Mouse (Mus musculus) ovary, postnatal 36 days (tissue): ENCODE measurements at regions not wholly inside any gene's neighbourhood (a gene's known extent, or its start where the extent isn't known, plus 50 kb on each side); places are given as distances from the start of the nearest gene placed in this dataset.

Experiments used
- DNase-seq: peaks from one replicate; pipeline ENCODE4 v3.0.0; 2022; ENCODE audit warnings: low spot score, mixed read lengths

DNA sequence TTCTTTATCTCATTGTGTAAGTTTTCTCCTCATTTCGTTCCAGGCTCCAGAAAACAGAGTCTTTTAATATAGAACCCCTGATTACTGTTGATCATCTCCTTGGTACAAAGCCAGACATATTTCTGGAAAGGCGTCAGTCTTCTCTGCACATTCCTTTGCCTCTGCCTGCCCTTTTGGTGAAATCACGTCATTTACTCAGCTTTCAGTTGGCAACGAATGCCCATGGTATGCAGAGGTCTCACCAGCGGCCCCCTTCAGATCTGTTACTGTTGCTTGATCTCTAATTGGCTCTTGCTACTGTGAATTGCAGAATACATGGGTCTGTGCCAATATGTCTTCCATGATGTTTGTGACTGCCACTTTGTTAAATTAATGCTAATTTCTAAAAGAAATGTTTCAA is 412.0 kb upstream of the Pitx2 start:
- no peak for DNase-seq

DNA sequence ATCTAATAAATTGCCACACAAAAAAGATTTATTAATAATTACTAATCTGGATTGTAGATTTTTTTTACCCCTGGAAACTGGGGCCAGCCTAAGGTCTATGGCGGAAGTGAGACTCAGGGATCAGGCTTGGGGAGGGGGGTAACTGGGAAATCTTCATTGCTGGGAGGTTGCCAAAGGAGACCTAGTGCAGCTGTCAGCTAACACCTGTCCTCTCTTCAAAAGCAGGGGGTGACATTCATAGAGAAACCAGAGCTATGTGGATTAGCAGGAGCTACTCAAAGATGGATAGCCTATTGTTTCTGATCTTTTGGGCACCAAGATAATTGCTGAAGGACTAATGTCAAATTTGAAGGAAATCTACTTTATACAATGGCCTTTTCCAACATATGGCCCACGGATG is 403.7 kb upstream of the Pitx2 start:
- DNase-seq = no peak

DNA sequence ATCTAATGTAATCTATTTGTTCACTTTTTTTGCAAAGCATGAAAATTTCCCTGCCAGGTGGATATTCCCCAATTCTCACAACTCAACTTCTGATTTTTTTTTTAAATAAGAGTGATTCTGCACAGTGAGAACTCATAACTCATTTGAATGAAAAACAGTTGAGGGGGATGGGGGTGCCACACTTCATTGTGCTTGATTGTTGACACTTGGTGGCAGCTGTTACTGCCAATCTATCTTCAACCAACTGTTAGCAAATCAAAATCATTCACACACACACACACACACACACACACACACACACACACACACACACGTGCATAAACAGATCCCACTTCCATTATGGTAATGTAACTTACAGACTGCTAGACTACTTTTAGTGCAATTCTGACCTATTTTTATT is 401.8 kb upstream of the Pitx2 start:
- no peak for DNase-seq

DNA sequence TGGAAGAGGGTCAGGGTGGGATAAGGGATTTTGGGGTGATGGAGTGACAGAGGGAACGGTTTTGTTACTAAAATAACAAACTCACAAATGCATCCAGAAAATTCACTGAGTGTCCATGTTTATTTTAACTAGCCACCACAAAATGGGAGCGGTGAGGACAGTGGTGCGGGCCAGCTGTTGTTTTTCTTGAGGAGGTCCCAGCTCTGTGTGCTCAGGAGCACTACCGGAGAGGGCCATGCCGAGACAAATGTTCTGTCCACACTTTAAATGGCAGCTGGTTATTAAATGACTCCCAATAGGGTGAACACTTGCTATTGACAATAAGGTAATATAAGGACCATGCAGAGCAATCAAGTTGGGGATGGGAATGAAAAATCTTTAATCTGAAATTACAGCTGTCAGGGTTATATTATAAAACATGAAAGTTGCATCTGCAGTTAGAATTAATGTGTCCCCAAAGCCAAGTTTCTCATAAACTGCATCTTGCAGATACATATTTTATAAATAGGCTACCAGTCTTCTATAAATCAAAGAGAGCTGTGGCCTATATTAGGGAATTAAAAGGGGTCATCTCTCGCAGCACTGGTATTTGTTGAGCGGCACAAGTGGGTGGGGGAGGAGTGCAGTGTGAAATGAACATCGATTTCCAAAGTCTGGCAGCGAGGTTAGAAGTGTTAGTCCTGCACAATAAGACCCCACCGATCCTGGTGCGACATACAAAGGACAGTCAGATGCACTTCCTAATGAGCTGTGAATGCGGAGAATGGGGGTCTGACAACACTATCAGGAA is 370.1 kb upstream of the Pitx2 start:
- DNase-seq = no peak

- no peak for DNase-seq
Observed at GRCm38 (mm10) chr3:128850327-128850977, 349.2 kb upstream of the Pitx2 start.

DNA sequence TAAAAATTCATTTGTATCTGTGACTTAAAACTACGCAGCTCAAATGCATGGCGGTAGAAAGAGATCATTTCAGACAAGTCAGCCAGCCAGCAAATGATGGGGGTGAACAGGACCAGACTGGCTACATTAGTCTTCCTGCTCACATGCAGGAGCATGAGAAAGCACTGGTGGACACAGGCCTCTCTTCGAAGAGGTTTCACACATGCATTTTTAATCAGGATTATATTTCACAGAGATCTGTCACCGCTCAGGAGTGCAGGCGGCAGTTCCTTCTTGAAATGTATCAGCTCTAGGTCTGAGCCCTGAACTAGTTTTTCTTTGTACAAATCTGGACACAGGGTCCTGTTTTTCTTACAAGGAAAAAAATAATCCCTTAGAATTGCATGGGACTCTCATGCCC is 343.2 kb upstream of the Pitx2 start:
- no peak for DNase-seq

DNA sequence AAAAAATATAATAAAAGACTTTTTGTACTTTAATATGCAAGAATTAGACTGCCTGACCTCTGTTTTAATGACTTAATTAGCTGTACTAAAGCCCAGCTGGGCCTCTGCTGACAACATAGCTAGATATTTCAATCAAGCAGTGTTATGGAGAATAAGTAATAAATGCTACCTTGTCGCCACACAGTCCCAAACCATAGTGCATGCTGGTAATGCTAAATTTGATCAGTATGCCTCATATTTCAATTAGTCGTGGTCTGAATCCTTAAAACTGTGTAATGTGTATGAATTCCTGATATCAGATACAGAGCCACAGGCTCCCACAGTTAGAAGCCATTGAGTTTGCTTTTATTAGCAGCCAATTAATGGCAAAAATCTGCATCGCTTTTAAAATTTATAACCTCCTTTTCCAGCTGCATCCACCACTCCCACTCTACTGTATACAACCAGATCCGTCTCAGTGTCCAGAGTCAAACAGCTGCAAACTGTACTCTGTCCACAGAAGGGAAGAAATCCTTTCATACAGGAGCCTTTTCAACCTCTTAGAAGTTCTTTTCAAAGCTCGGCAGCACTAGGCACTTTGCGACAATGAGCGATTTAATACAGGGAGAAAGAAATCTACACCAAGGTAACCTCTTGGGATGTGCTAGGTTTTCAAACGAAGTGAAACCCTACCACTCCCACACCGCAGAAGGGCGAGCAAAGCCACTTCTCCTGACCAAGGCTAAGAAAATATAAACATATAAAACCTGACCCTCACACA is 317.8 kb upstream of the Pitx2 start:
- no peak for DNase-seq

GRCm38 (mm10) chr3:128883636-128884195 is 316.0 kb upstream of the Pitx2 start:
- DNase-seq = no peak

- no peak for DNase-seq
Observed at GRCm38 (mm10) chr3:128886678-128887077, 313.0 kb upstream of the Pitx2 start.

DNA sequence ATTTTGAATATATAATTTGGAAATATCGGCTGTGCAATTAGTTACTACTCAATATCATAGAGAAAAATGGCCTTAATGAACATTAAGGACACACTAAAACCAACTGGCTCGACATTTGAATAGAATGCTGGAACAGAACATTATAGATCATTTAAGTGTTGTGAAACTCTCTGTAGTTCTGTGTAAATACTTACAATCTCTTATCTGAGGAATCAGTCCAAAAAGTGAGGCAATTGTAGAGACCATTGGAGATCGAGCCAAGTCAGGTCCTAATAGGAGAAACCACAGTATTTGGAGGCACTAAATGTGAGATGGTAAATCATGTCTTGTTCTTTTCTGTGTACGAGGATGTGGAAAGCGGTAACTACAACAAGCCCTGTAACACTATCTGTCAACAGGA is 308.6 kb upstream of the Pitx2 start:
- no peak for DNase-seq

- DNase-seq = no peak
Observed at GRCm38 (mm10) chr3:128896628-128897027, 303.1 kb upstream of the Pitx2 start.

GRCm38 (mm10) chr3:128911122-128911521 is 288.6 kb upstream of the Pitx2 start:
- no peak for DNase-seq

DNA sequence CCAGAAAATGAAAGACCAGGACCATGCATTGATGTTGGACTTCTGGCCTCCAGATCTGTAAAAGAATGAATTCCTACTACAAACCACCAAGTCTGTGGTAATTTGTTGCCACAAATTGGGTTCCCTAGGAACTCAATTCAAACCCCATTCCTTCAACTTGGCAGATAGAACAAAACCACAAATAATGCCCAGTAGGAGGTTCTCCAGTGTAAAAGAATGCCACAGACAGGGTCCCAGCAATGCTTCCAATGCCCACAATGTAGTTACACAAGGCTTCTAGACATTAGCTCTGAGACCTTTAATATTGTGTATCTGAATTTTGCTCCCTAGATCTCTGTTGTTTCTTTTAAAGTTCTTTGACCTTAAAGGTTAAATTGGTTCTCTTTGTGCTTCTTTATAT is 278.2 kb upstream of the Pitx2 start:
- no peak for DNase-seq

- DNase-seq = no peak
Observed at GRCm38 (mm10) chr3:128922150-128922549, 277.5 kb upstream of the Pitx2 start.

GRCm38 (mm10) chr3:128938536-128938935 is 261.1 kb upstream of the Pitx2 start:
- no peak for DNase-seq

DNA sequence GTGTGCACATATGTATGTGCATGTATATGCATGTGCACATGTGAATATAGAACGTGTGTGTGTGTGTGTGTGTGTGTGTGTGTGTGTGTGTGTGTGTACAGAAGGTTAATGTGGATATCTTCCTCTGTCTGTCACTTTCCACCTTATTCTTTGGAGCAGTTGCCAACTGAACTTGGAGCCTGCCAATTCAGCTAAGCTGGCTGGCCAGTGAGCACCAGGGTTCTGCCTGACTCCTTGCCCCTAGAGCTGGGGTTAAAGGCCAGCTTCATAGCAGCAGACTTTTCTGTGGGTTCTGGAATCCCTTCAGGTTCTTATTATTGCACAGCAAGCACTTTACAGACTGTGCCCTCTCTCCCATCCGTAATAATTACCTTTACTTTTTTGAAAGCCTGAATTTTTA is 258.5 kb upstream of the Pitx2 start:
- no peak for DNase-seq

GRCm38 (mm10) chr3:128944631-128945030 is 255.0 kb upstream of the Pitx2 start:
- no peak for DNase-seq

- no peak for DNase-seq
Observed at GRCm38 (mm10) chr3:128954886-128955285, 244.8 kb upstream of the Pitx2 start.

GRCm38 (mm10) chr3:128976752-128977151 is 222.9 kb upstream of the Pitx2 start:
- DNase-seq = no peak

DNA sequence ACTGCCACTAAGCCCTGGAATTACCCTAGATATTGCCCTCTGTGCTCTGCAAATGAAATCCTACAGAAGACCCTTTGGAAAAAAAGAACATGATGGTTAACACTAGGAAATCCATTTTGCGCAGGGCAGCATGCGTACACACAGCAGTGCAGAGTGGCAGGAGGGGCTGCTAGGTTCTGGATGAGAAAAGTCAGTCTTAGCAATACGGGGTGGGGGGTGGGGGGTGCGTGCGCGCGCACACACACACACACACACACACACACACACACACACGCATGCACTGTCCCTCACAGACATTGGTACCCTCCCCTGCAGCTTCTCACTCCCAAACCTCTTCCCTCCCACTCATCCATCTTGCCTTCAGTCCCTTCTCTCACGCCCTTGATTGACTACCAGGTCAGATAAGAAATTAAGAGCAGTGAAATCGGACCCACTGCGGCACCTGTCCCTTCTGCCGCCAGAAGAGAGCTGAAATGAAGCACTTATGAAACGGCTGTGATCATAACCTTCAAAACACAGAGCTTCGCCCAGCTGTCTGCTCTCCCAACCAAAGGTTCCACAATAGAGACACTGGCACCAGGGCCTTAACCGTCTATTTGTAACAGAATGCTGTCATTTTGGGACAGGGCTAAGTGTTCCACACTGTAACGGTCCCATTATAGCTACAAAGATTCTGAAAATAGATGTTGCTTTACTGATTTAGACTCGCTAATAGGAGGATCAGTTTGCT is 209.3 kb upstream of the Pitx2 start:
- no peak for DNase-seq

- DNase-seq = no peak
Observed at GRCm38 (mm10) chr3:129002866-129003265, 196.8 kb upstream of the Pitx2 start.

GRCm38 (mm10) chr3:129004085-129004484 is 195.6 kb upstream of the Pitx2 start:
- no peak for DNase-seq
